Mouse (Mus musculus) liver, embryonic 11.5 days (tissue): ENCODE results near the gene Tango2. TPM values are rescaled to one million over a fixed set of nuclear protein-coding genes. Genes with fewer than 3 reads are reported as not detected.

Experiments
- ATAC-seq: fragments of 200-750 bp; cut with Nextera tagmentation; replicated peaks from 2 replicates; pipeline ENCODE4 v1.8.0; 2017; ENCODE audit warnings: moderate number of reproducible peaks, mild to moderate bottlenecking, moderate TSS enrichment, moderate library complexity; ENCODE audit not compliant: low FRiP score
- DNase-seq: peaks from one replicate; pipeline ENCODE4 v3.0.0-alpha.2; 2017; ENCODE audit warnings: low spot score
- H3K27ac ChIP-seq: fragments of 300-500 bp; sonication (generic); 2 replicates; pipeline ENCODE4 v1.5.1; 2014; ENCODE audit warnings: mild to moderate bottlenecking, low read depth, low read length, control low read depth
- H3K27me3 ChIP-seq: fragments of 300-500 bp; sonication (generic); replicated peaks from 2 replicates; pipeline ENCODE4 v1.6.1; 2014; ENCODE audit warnings: low read length, mixed read lengths; ENCODE audit not compliant: control insufficient read depth, insufficient read depth
- H3K36me3 ChIP-seq: fragments of 300-500 bp; sonication (generic); 2 replicates; pipeline ENCODE4 v1.6.1; 2014; ENCODE audit warnings: mild to moderate bottlenecking, low read length, moderate library complexity, mixed read lengths; ENCODE audit not compliant: control insufficient read depth, insufficient read depth
- H3K4me1 ChIP-seq: fragments of 300-500 bp; sonication (generic); replicated peaks from 2 replicates; pipeline ENCODE4 v1.6.1; 2014; ENCODE audit warnings: low read length, mixed read lengths; ENCODE audit not compliant: control insufficient read depth, insufficient read depth
- H3K4me2 ChIP-seq: fragments of 300-500 bp; sonication (generic); 2 replicates; pipeline ENCODE4 v1.6.1; 2014; ENCODE audit warnings: mild to moderate bottlenecking, control low read depth, moderate library complexity
- H3K4me3 ChIP-seq: fragments of 300-500 bp; sonication (generic); 2 replicates; pipeline ENCODE4 v1.5.1; 2014; ENCODE audit warnings: low read depth, low read length, control low read depth
- H3K9ac ChIP-seq: fragments of 300-500 bp; sonication (generic); 2 replicates; pipeline ENCODE4 v1.6.1; 2014; ENCODE audit warnings: low read depth, low read length, control low read depth
- H3K9me3 ChIP-seq: fragments of 300-500 bp; sonication (generic); 2 replicates; pipeline ENCODE4 v1.6.1; 2016; ENCODE audit warnings: low read length, inconsistent platforms, mixed read lengths; ENCODE audit not compliant: control insufficient read depth
- WGBS: fragments of 180-500 bp; shearing (Covaris S2); extraction: QIAGEN DNeasy Blood & Tissue Kit; methylation state at CpG from one replicate; pipeline ENCODE4 v1.1.7; 2014; 5-methylcytosine and 5-hydroxymethylcytosine counted together
- polyA plus RNA-seq: library from polyadenylated mRNA; unstranded; fragments of >200 nt; fragmentation: Nextera tagmentation; extraction: Ambion mirVana; gene quantifications from 2 replicates; pipeline ENCODE4 v1.2.1, GENCODE M21; 2014

Gene Tango2
- polyA plus RNA-seq, 1 experiment from 2014 or later = 109 TPM

GRCm38 (mm10) chr16:18275166-18275565, 72.7 kb downstream of the Tango2 start:
- Histone ChIP-seq H3K4me2 (no peak overlapping the region), H3K27ac (no peak overlapping the region), H3K4me3 (no peak overlapping the region), H3K27me3 (no peaks in the 10 kb centered on the region), H3K9me3 (no peaks in the 10 kb centered on the region), H3K36me3 (peaks cover 68% of the 10 kb centered on the region), H3K9ac (no peak overlapping the region), H3K4me1 (no peaks in the 10 kb centered on the region)
- no peak for ATAC-seq
- no peak for DNase-seq
- 90% methylated on average over 2 of the region's 2 CpGs for WGBS

- Histone ChIP-seq H3K4me3 (no peak overlapping the region), H3K27me3 (no peaks in the 10 kb centered on the region), H3K27ac (no peak overlapping the region), H3K4me2 (no peak overlapping the region), H3K9me3 (no peaks in the 10 kb centered on the region), H3K36me3 (peaks cover 48% of the 10 kb centered on the region), H3K4me1 (no peaks in the 10 kb centered on the region), H3K9ac (no peak overlapping the region)
- 89% methylated on average over 5 of the region's 5 CpGs for WGBS
- DNase-seq (no peak), ATAC-seq (no peak)
These were observed 79.7 kb downstream of the Tango2 start for GRCm38 (mm10) chr16:18268182-18268581.

- no peak for DNase-seq
- Histone ChIP-seq H3K4me3 (no peak overlapping the region), H3K9ac (no peak overlapping the region), H3K4me1 (no peaks in the 10 kb centered on the region), H3K36me3 (peaks cover 49% of the 10 kb centered on the region), H3K9me3 (no peaks in the 10 kb centered on the region), H3K4me2 (no peak overlapping the region), H3K27me3 (no peaks in the 10 kb centered on the region), H3K27ac (no peak overlapping the region)
- ATAC-seq = no peak
- 72% methylated on average over 2 of the region's 2 CpGs for WGBS
These were observed 82.9 kb downstream of the Tango2 start for GRCm38 (mm10) chr16:18265024-18265423.

GRCm38 (mm10) chr16:18258221-18258620, 89.7 kb downstream of the Tango2 start, which contains the start of gene Gm49776:
Gene Gm49776 (minus strand): TSS chr16:18258321.
- H3K36me3 ChIP-seq = peaks cover 72% of the 10 kb centered on the region
- ATAC-seq = no peak
- H3K4me2 ChIP-seq = no peak within 1 kb of the TSS
- WGBS = 90% methylated on average over 2 of the region's 2 CpGs
- no peak for DNase-seq
- no peaks in the 10 kb centered on the region for H3K9me3 ChIP-seq
- no peak within 1 kb of the TSS for H3K9ac ChIP-seq
- H3K4me3 ChIP-seq = no peak within 1 kb of the TSS
- H3K4me1 ChIP-seq = no peaks in the 10 kb centered on the region
- H3K27ac ChIP-seq = no peak within 1 kb of the TSS
- no peaks in the 10 kb centered on the region for H3K27me3 ChIP-seq

GRCm38 (mm10) chr16:18253866-18254265, 94.0 kb downstream of the Tango2 start:
- no peak overlapping the region for H3K9ac ChIP-seq
- no peaks in the 10 kb centered on the region for H3K9me3 ChIP-seq
- H3K27ac ChIP-seq = no peak overlapping the region
- WGBS = 70% methylated on average over 1 of the region's 1 CpGs
- no peaks in the 10 kb centered on the region for H3K27me3 ChIP-seq
- H3K4me3 ChIP-seq = no peak overlapping the region
- peaks cover 59% of the 10 kb centered on the region for H3K36me3 ChIP-seq
- no peak for ATAC-seq
- no peak overlapping the region for H3K4me2 ChIP-seq
- peaks cover 17% of the 10 kb centered on the region for H3K4me1 ChIP-seq
- no peak for DNase-seq

- H3K27me3 ChIP-seq = no peaks in the 10 kb centered on the region
- no peak overlapping the region for H3K4me2 ChIP-seq
- peaks cover 51% of the 10 kb centered on the region for H3K36me3 ChIP-seq
- peaks cover 17% of the 10 kb centered on the region for H3K4me1 ChIP-seq
- H3K9me3 ChIP-seq = no peaks in the 10 kb centered on the region
- no peak overlapping the region for H3K27ac ChIP-seq
- no peak overlapping the region for H3K4me3 ChIP-seq
- H3K9ac ChIP-seq = no peak overlapping the region
- ATAC-seq (no peak), DNase-seq (no peak)
- 77% methylated on average over 6 of the region's 6 CpGs for WGBS
These were observed 95.2 kb downstream of the Tango2 start for GRCm38 (mm10) chr16:18252736-18253135.

GRCm38 (mm10) chr16:18250828-18251790, 96.8 kb downstream of the Tango2 start:
- ATAC-seq = no peak
- H3K9me3 ChIP-seq = no peaks in the 10 kb centered on the region
- H3K36me3 ChIP-seq = peaks cover 50% of the 10 kb centered on the region
- 80% methylated on average over 10 of the region's 10 CpGs for whole genome bisulfite sequencing
- peak overlapping the region; percentile 98 for H3K4me3 ChIP-seq
- H3K27ac ChIP-seq = 0 out of 2 replicates have a peak overlapping the region, but pooled peaks have one; percentile 5
- H3K27me3 ChIP-seq = no peaks in the 10 kb centered on the region
- H3K4me1 ChIP-seq = peaks cover 25% of the 10 kb centered on the region
- peak overlapping the region; percentile 89 for H3K4me2 ChIP-seq
- H3K9ac ChIP-seq = peak overlapping the region; percentile 49; the same call in 1 of the 2 replicates
- no peak for DNase-seq
